Mouse (Mus musculus) limb, embryonic 14.5 days (tissue): ENCODE measurements around the gene Slco6d1. TPM values are rescaled to one million over a fixed set of nuclear protein-coding genes. Genes with fewer than 3 reads are reported as not detected.

ENCODE experiments used
- ATAC-seq: fragments of 200-750 bp; cut with Nextera tagmentation; 2 replicates; pipeline ENCODE4 v1.8.0; 2017; ENCODE audit warnings: low read depth, moderate number of reproducible peaks, moderate TSS enrichment; ENCODE audit not compliant: low FRiP score
- DNase-seq: peaks from one replicate; pipeline ENCODE4 v3.0.0-alpha.2; 2015; ENCODE audit warnings: low spot score
- H3K27ac ChIP-seq: fragments of 300-500 bp; sonication (generic); replicated peaks from 2 replicates; pipeline ENCODE4 v1.5.1; 2014; ENCODE audit warnings: low read depth, mild to moderate bottlenecking, low read length, moderate library complexity, mixed read lengths
- H3K27me3 ChIP-seq: fragments of 300-500 bp; sonication (generic); 2 replicates; pipeline ENCODE4 v1.6.1; 2014; ENCODE audit warnings: low read length, mixed read lengths; ENCODE audit not compliant: control insufficient read depth, insufficient read depth
- H3K36me3 ChIP-seq: fragments of 300-500 bp; sonication (generic); 2 replicates; pipeline ENCODE4 v1.6.1; 2014; ENCODE audit warnings: mild to moderate bottlenecking, low read length, moderate library complexity, mixed read lengths; ENCODE audit not compliant: control insufficient read depth, insufficient read depth
- H3K4me1 ChIP-seq: fragments of 300-500 bp; sonication (generic); 2 replicates; pipeline ENCODE4 v1.6.1; 2014; ENCODE audit warnings: antibody characterized with exemption, low read length, mixed read lengths; ENCODE audit not compliant: control insufficient read depth, insufficient read depth
- H3K4me2 ChIP-seq: fragments of 300-500 bp; sonication (generic); replicated peaks from 2 replicates; pipeline ENCODE4 v1.6.1; 2014; ENCODE audit warnings: low read depth, mild to moderate bottlenecking, low read length, moderate library complexity; ENCODE audit not compliant: severe bottlenecking
- H3K4me3 ChIP-seq: fragments of 300-500 bp; sonication (generic); replicated peaks from 2 replicates; pipeline ENCODE4 v1.5.1; 2014; ENCODE audit warnings: low read length
- H3K9ac ChIP-seq: fragments of 300-500 bp; sonication (generic); 2 replicates; pipeline ENCODE4 v1.6.1; 2014; ENCODE audit warnings: mild to moderate bottlenecking, low read depth, low read length, moderate library complexity; ENCODE audit not compliant: severe bottlenecking
- H3K9me3 ChIP-seq: fragments of 300-500 bp; sonication (generic); 2 replicates; pipeline ENCODE4 v1.6.1; 2016; ENCODE audit warnings: low read length; ENCODE audit not compliant: control insufficient read depth
- POLR2A ChIP-seq: fragments of 200-500 bp; IDR thresholded peaks from 2 replicates; pipeline ENCODE4 v1.8.0; 2012; ENCODE audit warnings: inconsistent platforms, mild to moderate bottlenecking, moderate library complexity, borderline replicate concordance; ENCODE audit not compliant: insufficient read depth, insufficient read length; ENCODE audit errors: extremely low read depth
- microRNA-seq: library from miRNA; unstranded; fragments of <30 nt; microRNA quantifications from one replicate; pipeline ENCODE4, GENCODE M21; 2016
- polyA plus RNA-seq, 2 experiments: library from polyadenylated mRNA; depleted of rRNA in 1 of 2; stranded (reverse) in 1 of 2; unstranded in 1 of 2; fragments of >200 nt; fragmentation: Nextera tagmentation in 1 of 2; extraction: Ambion mirVana in 1 of 2; gene quantifications; 2 replicates each; pipeline versions ENCODE4 v1.2.1 to v1.2.3; 2012 to 2014

The Slco6d1 gene
- polyA plus RNA-seq, 2 experiments = not detected

GRCm38 (mm10) chr1:98565701-98566100 is 144.8 kb downstream of the Slco6d1 start:
- Histone ChIP-seq H3K4me3 (no peak overlapping the region), H3K9me3 (no peaks in the 10 kb centered on the region), H3K4me2 (no peak overlapping the region), H3K9ac (no peak overlapping the region), H3K36me3 (no peaks in the 10 kb centered on the region), H3K27me3 (no peaks in the 10 kb centered on the region), H3K27ac (no peak overlapping the region), H3K4me1 (no peaks in the 10 kb centered on the region)
- no peak for TF ChIP-seq POLR2A
- no peak for DNase-seq
- no peak for ATAC-seq

Small RNAs within 50 kb of the gene (microRNA-seq; reads per million reads assigned to microRNA genes)
- not detected for gene Gm26134
